Mouse (Mus musculus) liver, embryonic 14.5 days (tissue): ENCODE results near the gene Cdhr2. TPM values are rescaled to one million over a fixed set of nuclear protein-coding genes. Genes with fewer than 3 reads are reported as not detected.

Source experiments
- ATAC-seq: fragments of 200-750 bp; cut with Nextera tagmentation; 2 replicates; pipeline ENCODE4 v1.8.0; 2017; ENCODE audit warnings: moderate number of reproducible peaks, mild to moderate bottlenecking, moderate library complexity; ENCODE audit not compliant: insufficient read depth
- DNase-seq, 3 experiments: peaks; one replicate each; pipeline ENCODE4 v3.0.0-alpha.2; 2012 to 2013; ENCODE audit warnings: low read depth in 3 of 3, low spot score in 3 of 3
- H3K27ac ChIP-seq: fragments of 300-500 bp; sonication (generic); 2 replicates; pipeline ENCODE4 v1.5.1; 2014; ENCODE audit warnings: moderate library complexity, mild to moderate bottlenecking, control low read depth, inconsistent platforms
- H3K27me3 ChIP-seq: fragments of 300-500 bp; sonication (generic); 2 replicates; pipeline ENCODE4 v1.6.1; 2014; ENCODE audit warnings: mild to moderate bottlenecking, low read length, moderate library complexity; ENCODE audit not compliant: control insufficient read depth, insufficient read depth
- H3K36me3 ChIP-seq: fragments of 300-500 bp; sonication (generic); replicated peaks from 2 replicates; pipeline ENCODE4 v1.6.1; 2014; ENCODE audit warnings: low read depth; ENCODE audit not compliant: control insufficient read depth, insufficient read depth
- H3K4me1 ChIP-seq, 2 experiments: fragments of 200-500 bp in 1 of 2; fragments of 300-500 bp in 1 of 2; sonication (generic) in 1 of 2; replicated peaks; 2 replicates each; pipeline ENCODE4 v1.6.1; 2012 to 2014; ENCODE audit warnings: antibody characterized with exemption in 1 of 2, inconsistent platforms in 1 of 2, low read length in 1 of 2; ENCODE audit not compliant: control insufficient read depth in 2 of 2, insufficient read depth in 2 of 2
- H3K4me2 ChIP-seq: fragments of 300-500 bp; sonication (generic); 2 replicates; pipeline ENCODE4 v1.6.1; 2014; ENCODE audit warnings: low read depth, mild to moderate bottlenecking, control low read depth, moderate library complexity
- H3K4me3 ChIP-seq, 2 experiments: fragments of 200-500 bp in 1 of 2; fragments of 300-500 bp in 1 of 2; sonication (generic) in 1 of 2; 2 replicates each; pipeline ENCODE4 v1.5.1; 2012 to 2014; ENCODE audit warnings: low read depth in 2 of 2, low read length in 2 of 2, mild to moderate bottlenecking in 2 of 2, control low read depth in 1 of 2, inconsistent platforms in 1 of 2, moderate library complexity in 1 of 2; ENCODE audit not compliant: insufficient read depth in 1 of 2
- H3K9ac ChIP-seq: fragments of 300-500 bp; sonication (generic); replicated peaks from 2 replicates; pipeline ENCODE4 v1.6.1; 2014; ENCODE audit warnings: mild to moderate bottlenecking, control low read depth, moderate library complexity
- H3K9me3 ChIP-seq: fragments of 300-500 bp; sonication (generic); 2 replicates; pipeline ENCODE4 v1.6.1; 2016; ENCODE audit warnings: low read length, mixed read lengths; ENCODE audit not compliant: control insufficient read depth
- CTCF ChIP-seq: IDR thresholded peaks from 2 replicates; pipeline ENCODE4 v1.5.1; 2016; ENCODE audit warnings: antibody characterized with exemption, low read depth, control low read depth
- EP300 ChIP-seq: IDR thresholded peaks from 2 replicates; pipeline ENCODE4 v1.6.1; 2016; ENCODE audit warnings: antibody characterized with exemption, low read depth
- WGBS: fragments of 180-500 bp; shearing (Covaris S2); extraction: QIAGEN DNeasy Blood & Tissue Kit; methylation state at CpG from one replicate; pipeline ENCODE4 v1.1.7; 2014; ENCODE audit not compliant: insufficient replicate concordance; 5-methylcytosine and 5-hydroxymethylcytosine counted together
- polyA plus RNA-seq, 2 experiments: library from polyadenylated mRNA; depleted of rRNA in 1 of 2; stranded (reverse) in 1 of 2; unstranded in 1 of 2; fragments of >200 nt; fragmentation: Nextera tagmentation in 1 of 2; extraction: Ambion mirVana in 1 of 2; gene quantifications; 2 replicates each; pipeline versions ENCODE4 v1.2.1 to v1.2.3; 2012 to 2014

Cdhr2 gene
- polyA plus RNA-seq, 2 experiments, result 6.6 to 8.6 TPM

- DNase-seq (peak in 1 of 3 experiments; percentile 24), ATAC-seq (no peak)
- TF ChIP-seq EP300, result no peak
- TF ChIP-seq CTCF, result 0 out of 2 replicates have a peak, but pooled peaks have one; percentile 6
- Histone ChIP-seq H3K9me3 (no peaks in the 10 kb centered on the region), H3K27ac (peak overlapping the region; percentile 90), H3K4me3 (peak overlapping the region; percentile 82 to 97), H3K9ac (peak overlapping the region; percentile 98), H3K4me1 (peaks cover 20 to 24% of the 10 kb centered on the region in 2 experiments), H3K4me2 (peak overlapping the region; percentile 91), H3K27me3 (no peaks in the 10 kb centered on the region), H3K36me3 (no peaks in the 10 kb centered on the region)
- 4% methylated on average over 21 of the region's 21 CpGs for WGBS
Observed at GRCm38 (mm10) chr13:54692711-54693557, 8.3 kb upstream of the Cdhr2 start.

GRCm38 (mm10) chr13:54693558-54694347 lies 7.5 kb upstream of the Cdhr2 start, which contains the start of gene Rnf44:
Rnf44 (minus strand) TSS chr13:54693907.
- peak; percentile 79 for TF ChIP-seq EP300
- TF ChIP-seq CTCF, result no peak; the same call in 1 of the 2 replicates
- peak within 1 kb of the TSS; percentile 90 for H3K27ac ChIP-seq
- ATAC-seq, result peak; percentile 96
- peaks cover 18 to 20% of the 10 kb centered on the region in 2 experiments for H3K4me1 ChIP-seq
- H3K4me3 ChIP-seq, result peak within 1 kb of the TSS; percentile 82 to 97
- peak within 1 kb of the TSS; percentile 91 for H3K4me2 ChIP-seq
- DNase-seq, result peak; percentile 96 to 98 (median 97)
- no peaks in the 10 kb centered on the region for H3K36me3 ChIP-seq
- H3K9ac ChIP-seq, result peak within 1 kb of the TSS; percentile 98
- WGBS, result under 1% methylated on average over 88 of the region's 92 CpGs
- H3K27me3 ChIP-seq, result no peaks in the 10 kb centered on the region
- H3K9me3 ChIP-seq, result no peaks in the 10 kb centered on the region

DNA sequence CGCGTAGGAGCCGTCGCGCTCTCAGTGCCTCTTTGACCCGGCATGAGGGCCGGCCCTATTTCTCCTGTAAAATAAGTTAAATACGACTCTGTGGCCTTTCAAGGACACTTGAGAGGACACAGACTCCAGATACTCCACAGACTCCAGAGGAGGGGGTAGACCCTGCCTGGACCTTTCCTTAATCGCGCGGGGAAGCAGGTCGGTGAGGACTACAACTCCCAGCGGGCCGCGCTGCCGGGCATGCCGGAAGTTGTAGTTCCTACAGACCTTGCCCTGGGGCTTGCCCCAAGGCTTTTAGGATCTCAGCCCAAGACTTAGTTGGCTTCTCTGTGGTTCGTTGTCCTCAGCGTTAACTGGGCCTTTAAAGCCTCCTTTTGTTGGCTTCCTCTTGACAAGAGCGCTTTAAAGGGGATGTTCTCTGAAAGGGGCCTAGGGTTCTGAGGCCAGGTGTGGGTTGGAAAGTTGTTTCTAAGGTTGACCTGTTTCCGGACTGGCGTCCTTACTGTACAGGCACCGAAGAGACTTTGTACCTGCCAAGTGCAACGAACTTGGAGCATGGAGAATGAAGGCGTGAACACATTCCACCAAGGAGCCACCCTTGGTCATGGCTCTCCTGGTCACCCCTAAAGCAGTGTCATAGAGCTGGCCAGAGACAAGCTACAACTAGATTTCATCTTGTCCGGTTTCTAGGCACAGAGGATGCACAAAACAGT lies 6.8 kb upstream of the Cdhr2 start:
- peak; percentile 73 to 79 (median 74) for DNase-seq
- peak; percentile 72 for ATAC-seq

DNA sequence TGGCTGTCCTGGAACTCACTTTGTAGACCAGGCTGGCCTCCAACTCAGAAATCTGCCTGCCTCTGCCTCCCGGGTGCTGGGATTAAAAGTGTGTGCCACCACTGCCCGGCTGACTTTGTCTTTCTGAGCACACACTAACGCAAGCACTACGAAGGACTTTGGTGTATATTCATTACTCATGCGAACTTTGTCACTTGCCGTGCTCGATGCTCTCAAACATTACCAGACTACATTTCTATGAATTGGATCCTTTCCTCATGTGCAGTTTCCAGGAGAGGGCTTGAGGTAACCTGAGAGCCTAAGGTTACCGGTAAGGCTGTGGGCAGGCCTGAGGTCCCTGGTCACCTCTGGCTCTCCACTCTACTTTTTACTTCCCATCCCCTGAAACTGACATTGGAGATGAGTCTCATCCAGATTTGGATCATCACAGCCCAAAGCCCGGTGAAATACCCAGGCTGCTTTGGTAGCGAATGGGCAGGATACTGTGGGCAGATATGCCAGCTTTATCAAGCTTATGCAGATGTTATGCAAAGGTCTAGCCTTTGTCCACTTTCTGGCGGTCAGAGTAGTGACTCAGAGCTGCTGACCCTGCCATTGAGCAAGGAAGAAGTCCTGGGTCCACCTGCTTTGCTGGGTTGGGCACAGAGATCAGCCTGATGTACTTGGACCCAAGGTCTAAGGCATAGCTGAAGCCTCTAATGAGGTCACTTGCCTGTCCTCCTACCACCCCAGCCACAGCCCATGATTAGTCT lies 5.6 kb upstream of the Cdhr2 start:
- no peak overlapping the region for H3K4me2 ChIP-seq
- no peaks in the 10 kb centered on the region for H3K36me3 ChIP-seq
- H3K27me3 ChIP-seq, result no peaks in the 10 kb centered on the region
- H3K9me3 ChIP-seq, result no peaks in the 10 kb centered on the region
- ATAC-seq (no peak), DNase-seq (no peak)
- 72% methylated on average over 11 of the region's 11 CpGs for WGBS
- H3K4me3 ChIP-seq, result no peak overlapping the region
- H3K4me1 ChIP-seq, result peaks cover 18 to 20% of the 10 kb centered on the region in 2 experiments
- H3K27ac ChIP-seq, result no peak overlapping the region
- no peak overlapping the region for H3K9ac ChIP-seq
- no peak for TF ChIP-seq CTCF
- no peak for TF ChIP-seq EP300

More for the DNA sequence above, 6.8 kb upstream of the Cdhr2 start:
- WGBS, result 15% methylated on average over 26 of the region's 26 CpGs
- TF ChIP-seq EP300 (no peak), CTCF (no peak)
- Histone ChIP-seq H3K4me2 (peak overlapping the region; percentile 91), H3K36me3 (no peaks in the 10 kb centered on the region), H3K27ac (peak overlapping the region; percentile 90), H3K4me3 (peak overlapping the region; percentile 78 to 97), H3K27me3 (no peaks in the 10 kb centered on the region), H3K9me3 (no peaks in the 10 kb centered on the region), H3K4me1 (peaks cover 18 to 20% of the 10 kb centered on the region in 2 experiments), H3K9ac (peak overlapping the region; percentile 76)
